Mouse (Mus musculus): ENCODE data around the gene Gm20532. TPM values are rescaled to one million over a fixed set of nuclear protein-coding genes. Genes with fewer than 3 reads are reported as not detected.

The Gm20532 gene
- total RNA-seq (2015; ENCODE audit: low replicate concordance): not detected in 2 replicates
- total RNA-seq (2017; ENCODE audit: low replicate concordance): not detected in 2 replicates

- ATAC-seq (replicated peaks; ENCODE audit: low FRiP score, poor library complexity, severe bottlenecking): no peak
These were observed at the start of gene Gm20532 for GRCm38 (mm10) chr2:26586294-26587043. Gene Gm20532, plus strand, starts transcription at chr2:26586639.

GRCm38 (mm10) chr2:26539516-26539915 is 46.9 kb upstream of the Gm20532 start:
- ATAC-seq (replicated peaks; ENCODE audit: low FRiP score, poor library complexity, severe bottlenecking): no peak

- ATAC-seq (replicated peaks; ENCODE audit: low FRiP score, poor library complexity, severe bottlenecking): no peak
These were observed 45.7 kb upstream of the Gm20532 start for GRCm38 (mm10) chr2:26540721-26541120.

GRCm38 (mm10) chr2:26541258-26541910 is 45.1 kb upstream of the Gm20532 start:
- no peak for ATAC-seq (replicated peaks; ENCODE audit: low FRiP score, poor library complexity, severe bottlenecking)

GRCm38 (mm10) chr2:26543155-26543554 is 43.3 kb upstream of the Gm20532 start:
- no peak for ATAC-seq (replicated peaks; ENCODE audit: low FRiP score, poor library complexity, severe bottlenecking)

DNA sequence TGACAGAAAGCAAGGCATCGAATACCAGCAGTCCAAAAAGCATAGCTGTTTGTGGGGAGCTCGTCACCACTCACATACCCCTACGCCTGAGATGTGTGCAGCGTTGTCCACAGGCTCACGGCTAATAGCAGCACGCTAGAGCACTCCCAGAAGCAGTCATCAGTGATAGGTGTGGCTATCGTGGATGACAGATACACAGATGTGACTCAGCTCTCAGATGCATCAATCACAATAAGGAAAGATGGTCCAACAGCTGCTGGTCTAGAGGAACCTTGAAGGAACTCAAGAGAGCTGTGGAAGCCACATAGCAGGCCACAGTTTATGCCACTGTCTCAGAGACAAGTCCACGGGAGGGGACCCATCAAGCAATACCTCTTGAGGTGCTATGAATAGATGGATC is 42.7 kb upstream of the Gm20532 start:
- no peak for ATAC-seq (replicated peaks; ENCODE audit: low FRiP score, poor library complexity, severe bottlenecking)

GRCm38 (mm10) chr2:26544265-26544664 is 42.2 kb upstream of the Gm20532 start:
- ATAC-seq (replicated peaks; ENCODE audit: low FRiP score, poor library complexity, severe bottlenecking): no peak

DNA sequence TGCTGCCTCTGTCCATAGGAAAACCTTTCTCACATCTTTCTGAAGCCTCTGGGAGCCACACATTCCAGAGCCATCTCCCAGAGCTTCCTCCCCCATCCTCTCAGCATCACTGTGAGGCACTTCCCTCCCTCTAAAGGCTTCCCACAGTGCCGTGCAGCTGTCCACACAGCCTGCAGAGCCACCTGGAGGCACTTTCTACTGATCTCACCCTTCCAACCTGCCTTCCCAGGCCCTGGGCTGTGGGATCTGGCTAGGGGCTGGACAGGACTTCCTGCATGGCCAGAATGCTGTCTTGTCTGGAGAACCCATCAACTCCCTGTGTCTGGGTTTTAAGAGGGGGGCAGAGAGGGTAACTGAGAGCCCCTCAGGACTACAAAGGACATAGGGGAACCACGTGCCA is 39.0 kb upstream of the Gm20532 start:
- ATAC-seq (replicated peaks; ENCODE audit: low FRiP score, poor library complexity, severe bottlenecking): no peak

DNA sequence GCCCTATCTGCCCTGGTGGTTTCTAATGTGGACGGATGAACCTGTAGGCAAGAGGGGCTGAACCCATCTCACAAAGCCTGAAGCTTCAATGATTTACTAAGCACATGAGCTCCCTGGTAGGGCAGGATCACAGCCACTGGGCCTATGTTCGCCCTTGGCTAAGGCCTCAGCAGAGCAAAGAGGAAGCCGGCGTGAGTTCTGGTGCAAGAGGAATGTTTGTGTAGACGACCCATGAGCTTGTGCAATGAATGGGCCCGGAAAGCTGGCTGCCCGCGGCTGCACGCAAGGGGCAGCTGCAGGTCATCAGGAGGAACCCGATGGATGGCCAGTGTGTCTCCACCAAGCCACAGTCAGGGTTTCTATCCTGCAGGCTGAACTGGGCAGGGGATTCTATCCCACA is 36.6 kb upstream of the Gm20532 start:
- no peak for ATAC-seq (replicated peaks; ENCODE audit: low FRiP score, poor library complexity, severe bottlenecking)

DNA sequence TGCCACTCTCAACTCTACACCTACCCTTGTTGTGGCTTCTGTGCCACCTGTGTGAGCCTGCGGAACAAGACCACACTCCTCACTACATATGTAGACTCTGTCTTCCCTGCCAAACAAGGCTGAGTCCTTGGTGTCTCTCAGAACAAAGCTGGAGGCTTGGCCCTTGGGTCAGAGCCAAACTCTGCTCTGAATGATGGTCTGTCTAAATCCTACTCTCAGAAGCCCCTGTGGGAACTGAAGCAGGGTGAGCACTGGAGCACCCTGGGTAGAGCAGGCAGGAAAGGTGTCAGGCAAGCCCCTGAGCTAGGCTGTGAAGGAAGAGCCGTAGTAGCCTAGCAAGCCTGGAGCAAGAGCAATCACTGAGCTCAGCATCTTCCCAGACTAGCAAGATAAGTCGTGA is 36.2 kb upstream of the Gm20532 start:
- no peak for ATAC-seq (replicated peaks; ENCODE audit: low FRiP score, poor library complexity, severe bottlenecking)

- no peak for ATAC-seq (replicated peaks; ENCODE audit: low FRiP score, poor library complexity, severe bottlenecking)
These were observed 35.7 kb upstream of the Gm20532 start for GRCm38 (mm10) chr2:26550777-26551176.

DNA sequence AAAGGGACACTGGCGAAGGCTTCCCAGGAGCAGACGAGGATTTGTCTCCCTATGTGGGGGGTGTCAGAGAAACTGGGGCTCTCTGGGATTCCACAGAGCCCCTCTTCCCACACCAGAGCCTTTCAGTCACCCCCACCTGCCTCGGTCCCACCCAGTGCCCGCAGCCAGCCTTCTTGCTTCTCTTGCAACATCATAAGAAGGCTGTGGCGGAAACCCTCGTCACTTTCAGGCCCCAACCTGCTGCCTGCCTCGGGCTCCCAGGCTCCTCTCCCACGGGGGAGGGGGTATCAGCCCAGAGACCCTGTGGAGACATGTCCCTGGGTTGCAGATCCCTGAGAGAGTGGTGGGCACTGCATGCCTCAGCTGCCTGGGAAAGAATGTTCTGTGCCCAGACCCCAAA is 35.0 kb upstream of the Gm20532 start:
- ATAC-seq (replicated peaks; ENCODE audit: low FRiP score, poor library complexity, severe bottlenecking): no peak

- no peak for ATAC-seq (replicated peaks; ENCODE audit: low FRiP score, poor library complexity, severe bottlenecking)
These were observed 34.4 kb upstream of the Gm20532 start for GRCm38 (mm10) chr2:26552066-26552465.

- ATAC-seq (replicated peaks; ENCODE audit: low FRiP score, poor library complexity, severe bottlenecking): no peak
These were observed 32.5 kb upstream of the Gm20532 start for GRCm38 (mm10) chr2:26553904-26554303.

- no peak for ATAC-seq (replicated peaks; ENCODE audit: low FRiP score, poor library complexity, severe bottlenecking)
These were observed 31.4 kb upstream of the Gm20532 start for GRCm38 (mm10) chr2:26555076-26555475.

GRCm38 (mm10) chr2:26556535-26556993 is 29.9 kb upstream of the Gm20532 start:
- ATAC-seq (replicated peaks; ENCODE audit: low FRiP score, poor library complexity, severe bottlenecking): no peak

- no peak for ATAC-seq (replicated peaks; ENCODE audit: low FRiP score, poor library complexity, severe bottlenecking)
These were observed 25.9 kb upstream of the Gm20532 start for GRCm38 (mm10) chr2:26560506-26560905.

- no peak for ATAC-seq (replicated peaks; ENCODE audit: low FRiP score, poor library complexity, severe bottlenecking)
These were observed 25.0 kb upstream of the Gm20532 start for GRCm38 (mm10) chr2:26561351-26562016.

DNA sequence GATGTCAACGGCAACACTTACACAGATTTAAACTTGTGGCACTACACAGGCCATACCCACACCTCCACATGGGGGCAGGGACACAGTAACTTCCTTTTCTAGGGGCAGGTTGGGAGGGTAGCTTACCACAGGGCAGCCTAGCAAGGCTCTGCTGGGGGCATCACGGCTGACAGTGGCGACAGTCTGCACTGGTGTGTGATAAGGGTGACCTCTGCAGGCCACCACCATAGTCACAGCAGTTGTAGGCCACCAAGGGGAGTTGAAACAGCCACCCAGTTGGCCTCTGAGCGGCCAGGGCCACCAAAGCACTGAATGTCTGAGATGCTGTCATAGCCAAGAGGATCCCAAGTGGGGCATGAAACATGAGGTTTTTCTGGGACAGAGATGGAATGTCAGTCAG is 20.2 kb upstream of the Gm20532 start:
- ATAC-seq (replicated peaks; ENCODE audit: low FRiP score, poor library complexity, severe bottlenecking): no peak

- ATAC-seq (replicated peaks; ENCODE audit: low FRiP score, poor library complexity, severe bottlenecking): peak; percentile 46; the same call in 1 of the 2 replicates
These were observed 16.4 kb upstream of the Gm20532 start for GRCm38 (mm10) chr2:26570034-26570433.

GRCm38 (mm10) chr2:26571400-26571799 is 15.0 kb upstream of the Gm20532 start:
- ATAC-seq (replicated peaks; ENCODE audit: low FRiP score, poor library complexity, severe bottlenecking): no peak

Data from erythroblast, adult 5-6 weeks (primary cell).